Mouse (Mus musculus) stomach, postnatal 0 days (tissue): ENCODE measurements around the gene Ift46.

Source experiments
- CTCF ChIP-seq: IDR thresholded peaks from 2 replicates; pipeline ENCODE4 v1.5.1; 2016; ENCODE audit warnings: antibody characterized with exemption, low read depth, mild to moderate bottlenecking, moderate library complexity
- EP300 ChIP-seq: optimal IDR thresholded peaks from 2 replicates; pipeline ENCODE3; 2016; ENCODE audit warnings: antibody characterized with exemption

DNA sequence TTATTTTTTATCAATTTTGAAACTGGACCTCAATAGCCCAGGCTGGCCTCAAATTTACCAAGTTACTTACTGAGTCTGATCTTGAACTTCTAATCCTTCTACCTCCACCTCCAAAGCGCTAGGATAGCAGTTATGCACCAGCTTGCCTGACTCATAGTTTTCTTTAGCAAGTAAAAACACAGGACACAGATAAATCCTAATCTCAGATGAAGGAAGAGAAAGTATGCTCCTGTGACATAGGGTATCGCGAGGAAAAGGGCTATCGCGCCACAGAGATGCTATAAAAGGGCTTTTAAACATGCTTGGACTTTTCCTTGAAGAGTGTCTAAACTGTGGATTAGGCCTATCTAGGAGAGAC lies 4.7 kb downstream of the Ift46 start:
- TF ChIP-seq CTCF (no peak), EP300 (no peak)
